Mouse (Mus musculus): ENCODE data around the gene Cacnb3. TPM values are rescaled to one million over a fixed set of nuclear protein-coding genes. Genes with fewer than 3 reads are reported as not detected.

Gene Cacnb3
- polyA plus RNA-seq, 1 experiment from 2014 or later: 41.3 TPM

DNA sequence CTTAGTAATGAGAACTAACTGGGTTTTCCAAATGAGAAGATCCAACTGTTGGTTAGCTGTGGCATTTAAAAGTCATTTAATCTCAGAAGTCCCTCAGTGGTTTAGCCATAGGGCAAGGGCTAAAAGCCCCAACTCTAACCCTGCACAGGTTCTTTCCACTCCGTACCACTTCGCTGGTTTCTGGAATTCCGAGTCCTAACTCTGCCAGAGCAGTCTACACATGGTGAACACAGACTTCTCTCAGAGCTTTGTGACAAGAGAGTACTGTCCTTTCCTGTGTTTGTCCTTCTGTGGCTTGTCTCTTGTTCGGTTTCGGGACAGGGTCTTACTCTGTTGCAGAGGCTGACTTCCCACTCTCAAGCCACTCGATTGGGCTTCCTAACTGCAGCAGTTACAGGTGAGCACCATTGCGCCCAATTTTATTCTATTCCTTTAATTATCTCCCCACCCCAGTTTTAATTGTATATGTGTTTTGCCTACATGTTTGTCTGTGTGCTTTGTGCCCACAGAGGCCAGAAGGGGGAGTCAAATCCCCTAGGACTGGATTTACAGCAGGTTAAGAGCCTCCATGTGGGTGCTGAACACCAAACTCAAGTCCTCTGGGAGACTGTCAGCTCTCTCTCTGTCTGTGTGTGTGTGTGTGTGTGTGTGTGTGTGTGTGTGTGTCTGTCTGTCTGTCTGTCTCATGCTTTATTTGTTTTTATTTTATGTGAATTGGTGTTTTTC lies 4.0 kb upstream of the Cacnb3 start:
- DNase-seq (ENCODE audit: low spot score) (no peak), ATAC-seq (ENCODE audit: low FRiP score) (no peak)
- WGBS: 77% methylated on average over 7 of the region's 7 CpGs
- H3K4me3 ChIP-seq (ENCODE audit: low read depth, low read length): no peak overlapping the region
- no peak overlapping the region for H3K9ac ChIP-seq (ENCODE audit: low read depth, low read length)
- H3K4me1 ChIP-seq (replicated peaks; ENCODE audit: control insufficient read depth, insufficient read depth, low read length): peaks cover 12% of the 10 kb centered on the region
- peaks cover 18% of the 10 kb centered on the region for H3K27me3 ChIP-seq (ENCODE audit: control insufficient read depth, insufficient read depth, low read length)
- no peaks in the 10 kb centered on the region for H3K36me3 ChIP-seq (ENCODE audit: control insufficient read depth, insufficient read depth, low read length)
- no peaks in the 10 kb centered on the region for H3K9me3 ChIP-seq (ENCODE audit: control insufficient read depth, low read length)
- H3K4me2 ChIP-seq (replicated peaks; ENCODE audit: low read depth, low read length): no peak overlapping the region
- no peak overlapping the region for H3K27ac ChIP-seq (ENCODE audit: low read depth, low read length)

DNA sequence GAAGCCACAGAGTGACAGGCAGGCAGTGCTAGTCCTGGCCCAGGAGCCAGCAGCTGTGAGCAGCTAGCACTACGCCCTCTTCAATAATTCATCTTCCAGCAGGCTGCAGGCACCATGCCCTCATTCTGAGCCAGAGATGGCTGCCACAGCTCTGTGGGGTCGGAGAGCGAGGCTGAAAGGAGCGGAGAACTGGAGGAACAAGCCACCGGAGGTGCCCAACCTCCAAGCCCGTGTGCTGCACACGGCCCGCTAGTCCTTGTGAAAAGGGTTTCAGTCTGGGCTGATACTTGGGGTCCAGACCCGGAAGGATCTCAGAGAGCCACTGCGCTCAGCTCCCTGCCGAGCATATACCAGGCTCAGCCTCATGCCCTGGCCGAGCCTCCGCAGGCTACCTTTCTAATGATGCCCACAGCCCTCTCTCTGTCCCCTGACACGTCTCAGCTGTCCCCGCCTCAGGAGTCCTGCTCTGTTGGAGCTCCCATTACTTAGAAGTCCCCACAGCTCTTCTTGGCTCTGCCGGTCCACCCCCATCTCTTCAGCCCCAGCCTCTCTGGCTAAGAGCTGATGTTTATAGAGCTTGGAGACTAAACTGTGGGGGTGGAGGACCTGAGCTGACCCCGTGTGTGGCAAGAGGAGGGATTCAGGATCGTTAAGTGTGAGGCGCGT lies 1.9 kb upstream of the Cacnb3 start:
- peak overlapping the region; percentile 58 for H3K27ac ChIP-seq (ENCODE audit: low read depth, low read length)
- H3K4me2 ChIP-seq (replicated peaks; ENCODE audit: low read depth, low read length): peak overlapping the region; percentile 38
- DNase-seq (ENCODE audit: low spot score) (peak; percentile 73), ATAC-seq (ENCODE audit: low FRiP score) (peak; percentile 46; the same call in 1 of the 2 replicates)
- no peaks in the 10 kb centered on the region for H3K9me3 ChIP-seq (ENCODE audit: control insufficient read depth, low read length)
- H3K4me3 ChIP-seq (ENCODE audit: low read depth, low read length): no peak overlapping the region
- H3K4me1 ChIP-seq (replicated peaks; ENCODE audit: control insufficient read depth, insufficient read depth, low read length): peaks cover 23% of the 10 kb centered on the region
- peaks cover 27% of the 10 kb centered on the region for H3K27me3 ChIP-seq (ENCODE audit: control insufficient read depth, insufficient read depth, low read length)
- WGBS: 9% methylated on average over 20 of the region's 20 CpGs
- H3K9ac ChIP-seq (ENCODE audit: low read depth, low read length): peak overlapping the region; percentile 55
- H3K36me3 ChIP-seq (ENCODE audit: control insufficient read depth, insufficient read depth, low read length): no peaks in the 10 kb centered on the region

DNA sequence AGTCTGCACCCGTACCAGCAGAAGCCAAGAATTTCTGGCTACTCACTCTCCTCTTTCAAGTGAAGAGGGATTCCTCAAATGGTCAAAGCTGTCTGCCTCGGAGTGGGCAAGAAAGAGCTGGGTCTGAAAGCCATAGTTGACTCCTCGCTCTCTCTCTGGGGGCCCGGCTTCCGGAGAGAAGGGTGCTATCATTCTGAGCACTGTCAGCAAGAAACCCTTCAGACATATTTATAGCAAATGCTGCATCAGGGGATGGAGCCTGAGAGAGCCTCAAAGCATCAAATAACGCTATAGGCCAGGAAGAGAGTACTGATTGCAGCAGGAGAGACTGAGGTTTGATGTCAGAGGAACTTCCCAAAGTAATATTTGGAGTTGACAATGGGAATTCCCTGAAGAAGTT lies 1.2 kb upstream of the Cacnb3 start:
- Histone ChIP-seq H3K4me1 (replicated peaks; ENCODE audit: control insufficient read depth, insufficient read depth, low read length) (peaks cover 23% of the 10 kb centered on the region), H3K9ac (ENCODE audit: low read depth, low read length) (no peak overlapping the region)
- no peak for ATAC-seq (ENCODE audit: low FRiP score)

DNA sequence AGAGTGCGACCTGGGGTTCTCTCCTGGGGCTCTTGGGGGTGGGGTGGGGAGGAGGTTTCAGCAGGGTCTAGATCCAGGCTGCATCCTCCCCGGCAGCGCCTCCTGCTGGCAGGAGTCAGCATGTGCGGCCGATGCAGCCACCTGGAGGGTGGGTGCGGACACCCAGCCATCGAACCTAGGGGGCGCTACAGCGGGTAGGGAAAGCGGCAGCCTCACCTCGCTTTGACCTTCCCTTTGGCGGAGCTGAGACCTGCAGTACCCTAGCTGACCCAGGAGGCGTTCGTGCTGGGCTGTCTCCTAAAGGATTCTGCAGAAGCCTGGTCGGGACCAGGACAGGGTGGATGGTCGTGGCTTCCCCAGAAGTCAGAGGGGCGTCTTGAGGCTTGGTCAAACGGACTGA lies 853 bp downstream of the Cacnb3 start:
- peaks cover 27% of the 10 kb centered on the region for H3K27me3 ChIP-seq (ENCODE audit: control insufficient read depth, insufficient read depth, low read length)
- H3K27ac ChIP-seq (ENCODE audit: low read depth, low read length): peak overlapping the region; percentile 62; the same call in 1 of the 2 replicates
- H3K9ac ChIP-seq (ENCODE audit: low read depth, low read length): peak overlapping the region; percentile 69; the same call in 1 of the 2 replicates
- WGBS: under 1% methylated on average over 18 of the region's 18 CpGs
- no peaks in the 10 kb centered on the region for H3K36me3 ChIP-seq (ENCODE audit: control insufficient read depth, insufficient read depth, low read length)
- H3K4me2 ChIP-seq (replicated peaks; ENCODE audit: low read depth, low read length): peak overlapping the region; percentile 81
- DNase-seq (ENCODE audit: low spot score): peak; percentile 93
- H3K9me3 ChIP-seq (ENCODE audit: control insufficient read depth, low read length): no peaks in the 10 kb centered on the region
- peaks cover 29% of the 10 kb centered on the region for H3K4me1 ChIP-seq (replicated peaks; ENCODE audit: control insufficient read depth, insufficient read depth, low read length)
- 0 out of 2 replicates have a peak, but pooled peaks have one; percentile 13 for ATAC-seq (ENCODE audit: low FRiP score)
- H3K4me3 ChIP-seq (ENCODE audit: low read depth, low read length): peak overlapping the region; percentile 76

More for the DNA sequence above, 1.2 kb upstream of the Cacnb3 start:
- WGBS: 53% methylated on average over 6 of the region's 6 CpGs
- Histone ChIP-seq H3K4me3 (ENCODE audit: low read depth, low read length) (no peak overlapping the region), H3K4me2 (replicated peaks; ENCODE audit: low read depth, low read length) (no peak overlapping the region), H3K27me3 (ENCODE audit: control insufficient read depth, insufficient read depth, low read length) (peaks cover 27% of the 10 kb centered on the region), H3K36me3 (ENCODE audit: control insufficient read depth, insufficient read depth, low read length) (no peaks in the 10 kb centered on the region), H3K9me3 (ENCODE audit: control insufficient read depth, low read length) (no peaks in the 10 kb centered on the region), H3K27ac (ENCODE audit: low read depth, low read length) (no peak overlapping the region)
- DNase-seq (ENCODE audit: low spot score): no peak

DNA sequence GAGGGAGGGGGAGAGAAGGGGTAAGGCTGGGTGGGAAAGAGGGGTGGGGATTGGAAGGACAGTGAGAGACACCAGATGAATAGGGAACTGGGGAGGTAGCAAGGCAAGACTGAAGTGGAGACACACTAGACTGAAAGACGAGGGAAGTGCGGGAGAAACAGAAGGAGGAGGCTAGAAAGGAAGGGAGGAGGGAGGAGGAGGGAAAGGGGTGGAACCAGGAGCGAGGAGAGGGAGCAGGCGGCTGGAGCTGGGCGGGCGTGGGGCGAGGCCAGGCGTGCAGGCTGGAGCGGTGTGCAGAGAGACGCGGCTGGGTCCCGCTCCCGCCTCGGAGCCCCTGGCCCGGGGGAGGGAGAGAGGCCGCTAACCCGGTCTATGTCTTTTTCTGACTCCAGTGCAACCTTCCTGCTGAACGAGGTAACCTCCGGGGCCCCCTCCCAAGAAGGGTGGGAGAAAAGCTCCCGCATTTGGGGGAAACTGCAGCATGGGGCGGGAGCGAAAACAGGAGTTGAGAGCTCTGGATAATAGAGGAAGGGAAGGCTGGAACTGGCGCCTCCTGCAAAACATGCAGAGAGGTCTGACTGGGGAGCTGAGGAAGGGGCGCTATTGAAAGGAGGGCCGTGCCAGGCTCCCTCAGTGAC lies 1.6 kb downstream of the Cacnb3 start:
- Histone ChIP-seq H3K36me3 (ENCODE audit: control insufficient read depth, insufficient read depth, low read length) (no peaks in the 10 kb centered on the region), H3K9me3 (ENCODE audit: control insufficient read depth, low read length) (no peaks in the 10 kb centered on the region), H3K4me3 (ENCODE audit: low read depth, low read length) (peak overlapping the region; percentile 76), H3K4me1 (replicated peaks; ENCODE audit: control insufficient read depth, insufficient read depth, low read length) (peaks cover 31% of the 10 kb centered on the region), H3K27me3 (ENCODE audit: control insufficient read depth, insufficient read depth, low read length) (peaks cover 27% of the 10 kb centered on the region), H3K27ac (ENCODE audit: low read depth, low read length) (peak overlapping the region; percentile 62), H3K4me2 (replicated peaks; ENCODE audit: low read depth, low read length) (peak overlapping the region; percentile 81), H3K9ac (ENCODE audit: low read depth, low read length) (peak overlapping the region; percentile 69)
- WGBS: under 1% methylated on average over 25 of the region's 25 CpGs
- peak; percentile 22 for ATAC-seq (ENCODE audit: low FRiP score)
- DNase-seq (ENCODE audit: low spot score): peak; percentile 70

DNA sequence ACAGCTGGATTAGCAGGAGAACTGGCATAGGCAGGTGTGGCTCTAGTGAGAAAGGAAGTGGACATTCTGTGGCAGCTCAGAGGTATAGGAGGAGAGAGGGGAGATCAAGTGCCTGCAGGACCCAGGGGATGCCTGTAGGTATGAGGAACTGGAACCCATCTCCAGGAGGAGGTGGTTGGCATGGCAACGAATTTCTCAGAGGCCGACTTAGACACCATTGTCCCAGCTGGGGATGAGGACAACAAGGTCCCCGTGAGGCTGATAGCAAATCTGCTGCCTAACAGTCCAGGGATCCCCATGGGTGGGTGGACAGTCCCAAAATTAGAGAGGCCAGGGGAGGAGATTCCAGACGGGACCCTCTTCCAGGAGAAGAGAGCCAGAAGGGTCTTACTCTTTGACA lies 2.3 kb downstream of the Cacnb3 start:
- DNase-seq (ENCODE audit: low spot score) (peak; percentile 69), ATAC-seq (ENCODE audit: low FRiP score) (no peak)
- 0 out of 2 replicates have a peak overlapping the region, but pooled peaks have one; percentile 8 for H3K27ac ChIP-seq (ENCODE audit: low read depth, low read length)
- peak overlapping the region; percentile 76 for H3K4me3 ChIP-seq (ENCODE audit: low read depth, low read length)
- 3% methylated on average over 4 of the region's 4 CpGs for WGBS
- peak overlapping the region; percentile 81 for H3K4me2 ChIP-seq (replicated peaks; ENCODE audit: low read depth, low read length)
- H3K4me1 ChIP-seq (replicated peaks; ENCODE audit: control insufficient read depth, insufficient read depth, low read length): peaks cover 31% of the 10 kb centered on the region
- peaks cover 27% of the 10 kb centered on the region for H3K27me3 ChIP-seq (ENCODE audit: control insufficient read depth, insufficient read depth, low read length)
- peak overlapping the region; percentile 69 for H3K9ac ChIP-seq (ENCODE audit: low read depth, low read length)
- no peaks in the 10 kb centered on the region for H3K36me3 ChIP-seq (ENCODE audit: control insufficient read depth, insufficient read depth, low read length)
- H3K9me3 ChIP-seq (ENCODE audit: control insufficient read depth, low read length): no peaks in the 10 kb centered on the region

- peak overlapping the region; percentile 89 for H3K9ac ChIP-seq (ENCODE audit: low read depth, low read length)
- H3K4me2 ChIP-seq (replicated peaks; ENCODE audit: low read depth, low read length): peak overlapping the region; percentile 81
- peaks cover 27% of the 10 kb centered on the region for H3K27me3 ChIP-seq (ENCODE audit: control insufficient read depth, insufficient read depth, low read length)
- no peaks in the 10 kb centered on the region; the same call in 1 of the 2 replicates for H3K36me3 ChIP-seq (ENCODE audit: control insufficient read depth, insufficient read depth, low read length)
- WGBS: 1% methylated on average over 23 of the region's 25 CpGs
- peaks cover 27% of the 10 kb centered on the region for H3K4me1 ChIP-seq (replicated peaks; ENCODE audit: control insufficient read depth, insufficient read depth, low read length)
- H3K27ac ChIP-seq (ENCODE audit: low read depth, low read length): peak overlapping the region; percentile 95
- ATAC-seq (ENCODE audit: low FRiP score): peak; percentile 8; the same call in 1 of the 2 replicates
- H3K4me3 ChIP-seq (ENCODE audit: low read depth, low read length): peak overlapping the region; percentile 76
- H3K9me3 ChIP-seq (ENCODE audit: control insufficient read depth, low read length): no peaks in the 10 kb centered on the region
- peak; percentile 66 for DNase-seq (ENCODE audit: low spot score)
These were observed 3.3 kb downstream of the Cacnb3 start for GRCm38 (mm10) chr15:98633822-98634470.

DNA sequence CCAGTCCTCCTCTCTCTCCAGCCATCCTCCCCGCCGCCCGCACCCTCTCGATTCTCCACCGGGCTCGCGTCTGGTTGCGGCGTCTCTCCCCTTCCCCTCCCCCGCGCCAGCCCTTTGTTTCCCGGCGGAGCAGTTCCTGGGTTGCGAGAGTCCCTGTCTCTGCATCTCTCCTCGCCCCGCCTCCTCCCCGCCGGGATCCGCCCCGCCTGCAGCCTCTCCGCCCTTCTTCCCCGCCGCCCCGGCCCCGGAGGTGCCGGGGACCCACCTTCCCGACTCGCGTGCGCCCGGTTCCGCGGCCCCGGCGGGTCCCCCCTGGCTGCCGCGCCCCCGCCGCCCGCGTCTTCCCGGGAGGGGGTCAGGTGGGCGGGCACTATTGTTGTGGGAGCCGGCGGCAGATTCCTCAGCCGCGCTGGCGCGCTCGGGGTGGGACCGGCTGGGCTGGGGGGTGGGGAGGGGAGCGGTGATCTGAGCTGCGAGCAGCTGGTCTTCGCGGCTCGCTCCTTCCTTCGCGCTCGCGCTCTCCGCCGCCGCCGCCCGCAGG lies 4.0 kb downstream of the Cacnb3 start:
- H3K4me3 ChIP-seq (ENCODE audit: low read depth, low read length): peak overlapping the region; percentile 76
- no peaks in the 10 kb centered on the region for H3K9me3 ChIP-seq (ENCODE audit: control insufficient read depth, low read length)
- H3K9ac ChIP-seq (ENCODE audit: low read depth, low read length): peak overlapping the region; percentile 89
- peak overlapping the region; percentile 81 for H3K4me2 ChIP-seq (replicated peaks; ENCODE audit: low read depth, low read length)
- DNase-seq (ENCODE audit: low spot score) (peak; percentile 91), ATAC-seq (ENCODE audit: low FRiP score) (peak; percentile 76)
- peak overlapping the region; percentile 95 for H3K27ac ChIP-seq (ENCODE audit: low read depth, low read length)
- H3K36me3 ChIP-seq (ENCODE audit: control insufficient read depth, insufficient read depth, low read length): peaks cover 3% of the 10 kb centered on the region; the same call in 1 of the 2 replicates
- peaks cover 23% of the 10 kb centered on the region for H3K4me1 ChIP-seq (replicated peaks; ENCODE audit: control insufficient read depth, insufficient read depth, low read length)
- peaks cover 24% of the 10 kb centered on the region for H3K27me3 ChIP-seq (ENCODE audit: control insufficient read depth, insufficient read depth, low read length)
- WGBS: 1% methylated on average over 54 of the region's 65 CpGs
